Mouse (Mus musculus) myocyte (in vitro differentiated cells): ENCODE results near the gene Lrtm2. TPM values are rescaled to one million over a fixed set of nuclear protein-coding genes. Genes with fewer than 3 reads are reported as not detected.

ENCODE experiments used
- H3K27me3 ChIP-seq: one replicate; pipeline ENCODE4 v1.6.1; 2011; ENCODE audit not compliant: control insufficient read depth, insufficient read depth, insufficient read length
- H3K36me3 ChIP-seq: one replicate; pipeline ENCODE4 v1.6.1; 2011; ENCODE audit not compliant: control insufficient read depth, insufficient read depth
- H3K4me2 ChIP-seq: one replicate; pipeline ENCODE4 v1.6.1; 2011; ENCODE audit warnings: low read depth, control low read depth
- H3K4me3 ChIP-seq: one replicate; pipeline ENCODE4 v1.5.1; 2011; ENCODE audit warnings: mild to moderate bottlenecking, control low read depth, moderate library complexity
- H3K79me2 ChIP-seq: one replicate; pipeline ENCODE4 v1.6.1; 2011; ENCODE audit not compliant: control insufficient read depth, insufficient read depth
- H3ac ChIP-seq: one replicate; pipeline ENCODE4 v1.6.1; 2011; ENCODE audit not compliant: control insufficient read depth, insufficient read length
- CEBPB ChIP-seq: IDR thresholded peaks from 2 replicates; pipeline ENCODE4 v1.6.1; 2011; ENCODE audit warnings: mild to moderate bottlenecking, moderate library complexity; ENCODE audit not compliant: poor library complexity, insufficient read depth, severe bottlenecking
- E2F4 ChIP-seq: IDR thresholded peaks from one replicate; pipeline ENCODE4 v1.6.1; 2011; ENCODE audit warnings: mild to moderate bottlenecking, control low read depth, moderate library complexity; ENCODE audit not compliant: insufficient read depth
- MAX ChIP-seq: IDR thresholded peaks from one replicate; pipeline ENCODE4 v1.6.1; 2011; ENCODE audit warnings: low read depth, mild to moderate bottlenecking, control low read depth
- MYOD1 ChIP-seq, 3 experiments: IDR thresholded peaks; one replicate each; pipeline ENCODE4 v1.6.1; 2011; ENCODE audit warnings: control low read depth in 2 of 3, low read depth in 2 of 3, mild to moderate bottlenecking in 2 of 3, moderate library complexity in 1 of 3; ENCODE audit not compliant: insufficient read length in 2 of 3, control insufficient read depth in 1 of 3
- MYOG ChIP-seq, 3 experiments: IDR thresholded peaks; one replicate each; pipeline ENCODE4 v1.6.1; 2011; ENCODE audit warnings: control low read depth in 2 of 3, low read depth in 2 of 3, mild to moderate bottlenecking in 2 of 3; ENCODE audit not compliant: insufficient read length in 2 of 3, control insufficient read depth in 1 of 3, insufficient read depth in 1 of 3
- POLR2A ChIP-seq: IDR thresholded peaks from one replicate; pipeline ENCODE4 v1.6.1; 2011; ENCODE audit warnings: low read depth, mild to moderate bottlenecking, control low read depth, moderate library complexity; ENCODE audit not compliant: insufficient read length
- POLR2AphosphoS2 ChIP-seq: IDR thresholded peaks from one replicate; pipeline ENCODE4 v1.6.1; 2011; ENCODE audit warnings: low read depth, control low read depth; ENCODE audit not compliant: insufficient read length
- REST ChIP-seq: IDR thresholded peaks from one replicate; pipeline ENCODE4 v1.6.1; 2011; ENCODE audit warnings: mild to moderate bottlenecking, control low read depth, moderate library complexity; ENCODE audit not compliant: insufficient read depth, insufficient read length
- SRF ChIP-seq: IDR thresholded peaks from one replicate; pipeline ENCODE4 v1.6.1; 2011; ENCODE audit warnings: low read depth; ENCODE audit not compliant: control insufficient read depth, insufficient read length
- TCF12 ChIP-seq: IDR thresholded peaks from one replicate; pipeline ENCODE4 v1.6.1; 2011; ENCODE audit warnings: mild to moderate bottlenecking, control low read depth; ENCODE audit not compliant: poor library complexity, insufficient read depth, severe bottlenecking
- TCF3 ChIP-seq: IDR thresholded peaks from one replicate; pipeline ENCODE4 v1.6.1; 2011; ENCODE audit warnings: low read depth, control low read depth; ENCODE audit not compliant: insufficient read length
- USF1 ChIP-seq: IDR thresholded peaks from one replicate; pipeline ENCODE4 v1.6.1; 2011; ENCODE audit warnings: low read depth, mild to moderate bottlenecking, control low read depth, moderate library complexity
- polyA plus RNA-seq: library from polyadenylated mRNA; unstranded; fragments of >200 nt; fragmentation: generic; extraction: Trizol; gene quantifications from one replicate; pipeline ENCODE4 v1.2.1, GENCODE M21; 2012; ENCODE audit warnings: missing spikeins

Lrtm2 gene
- polyA plus RNA-seq, 1 experiment: 0.06 TPM

DNA sequence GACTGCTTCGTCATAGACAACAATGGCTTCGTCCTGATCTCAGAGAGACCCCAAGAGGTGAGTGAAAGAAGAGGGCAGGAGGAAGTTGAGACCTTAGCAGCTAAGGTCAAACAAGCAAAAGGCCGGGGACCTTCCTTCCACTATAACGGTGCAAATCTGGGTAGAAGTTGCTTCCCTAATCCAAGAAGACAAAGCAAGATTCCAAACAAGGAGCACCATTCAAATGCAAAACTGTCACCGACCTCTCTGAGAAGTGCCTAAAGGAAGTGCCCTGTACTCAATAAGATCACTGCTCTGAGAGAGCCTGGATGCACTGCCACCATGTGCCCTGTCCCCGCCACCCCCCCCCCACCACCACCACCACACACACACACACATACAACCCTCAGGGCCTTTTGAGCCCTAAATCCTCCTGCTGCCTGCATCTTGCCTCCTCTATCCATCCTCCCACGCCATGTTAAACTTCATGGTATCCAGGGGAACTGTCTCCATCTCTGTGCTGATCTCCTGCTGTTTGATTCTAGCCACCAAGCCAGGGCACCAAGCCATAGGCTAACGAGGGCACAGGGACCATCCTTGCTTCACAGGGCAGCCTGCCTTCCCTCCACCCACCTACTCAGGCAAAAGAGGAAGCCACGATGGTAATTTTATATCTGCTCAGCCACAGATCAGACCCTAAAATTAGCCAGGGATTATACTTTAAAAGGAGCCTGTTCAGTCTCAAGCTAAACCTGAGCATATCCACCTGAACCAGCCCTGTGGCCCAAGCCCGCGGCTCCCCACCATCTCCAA is 7.8 kb upstream of the Lrtm2 start:
- Histone ChIP-seq H3K36me3 (no peaks in the 10 kb centered on the region), H3K4me3 (no peak overlapping the region), H3K4me2 (no peak overlapping the region), H3K27me3 (peaks cover 8% of the 10 kb centered on the region), H3ac (no peak overlapping the region), H3K79me2 (no peaks in the 10 kb centered on the region)
- TF ChIP-seq MAX (no peak), MYOD1 (IDR thresholded peaks at IDR 0.05; ENCODE audit: control insufficient read depth in 1 of 3, insufficient read length in 2 of 3, low read depth in 2 of 3) (no peak), TCF12 (no peak), CEBPB (no peak), POLR2A (no peak), E2F4 (no peak), POLR2AphosphoS2 (no peak)

DNA sequence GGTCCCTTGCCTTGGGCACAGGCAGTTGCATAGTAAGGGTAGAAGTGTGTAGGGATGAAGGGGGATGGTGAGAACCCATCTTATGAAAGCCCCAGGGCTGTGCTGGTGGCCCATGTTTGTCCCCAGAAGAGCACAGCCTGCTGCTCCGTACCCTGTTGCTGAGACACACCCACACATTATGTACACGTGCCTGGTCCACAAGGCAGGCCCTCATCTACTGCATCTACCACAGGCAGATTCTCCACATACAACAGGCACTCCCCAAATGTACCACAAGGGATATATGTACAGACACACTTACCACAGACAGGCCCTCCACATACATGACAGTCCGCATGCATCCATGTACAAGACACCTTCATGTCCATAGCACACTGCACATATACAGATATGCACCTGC is 6.7 kb upstream of the Lrtm2 start:
- no peak for TF ChIP-seq TCF3
- no peak for TF ChIP-seq MYOG (IDR thresholded peaks at IDR 0.05; ENCODE audit: control insufficient read depth in 1 of 3, insufficient read depth in 1 of 3, insufficient read length in 2 of 3, low read depth in 2 of 3)
- no peaks in the 10 kb centered on the region for H3K79me2 ChIP-seq
- H3K27me3 ChIP-seq: peaks cover 8% of the 10 kb centered on the region
- no peak overlapping the region for H3K4me3 ChIP-seq
- H3K36me3 ChIP-seq: no peaks in the 10 kb centered on the region
- H3ac ChIP-seq: no peak overlapping the region
- H3K4me2 ChIP-seq: no peak overlapping the region

DNA sequence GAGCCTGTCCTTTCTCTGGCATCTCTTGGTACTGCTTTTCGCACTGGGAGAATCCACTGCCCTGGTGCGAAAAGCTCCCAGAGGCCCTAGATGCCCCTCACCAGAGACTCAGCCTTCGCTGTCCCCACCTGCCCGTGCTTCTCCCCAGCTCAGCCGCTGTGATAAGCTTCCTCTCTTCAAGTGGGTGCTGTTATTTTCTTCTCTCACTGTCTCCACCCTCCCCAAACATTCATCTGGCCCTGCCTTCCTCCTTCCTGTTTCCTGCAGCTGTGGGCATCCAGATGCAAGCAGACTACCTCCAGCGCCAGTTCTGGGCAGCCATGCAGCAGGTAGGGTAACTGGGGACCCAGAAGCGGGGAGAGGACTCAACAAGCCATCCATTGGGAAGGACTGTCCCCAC is 5.6 kb upstream of the Lrtm2 start:
- Histone ChIP-seq H3K36me3 (no peaks in the 10 kb centered on the region), H3ac (no peak overlapping the region), H3K79me2 (no peaks in the 10 kb centered on the region), H3K4me2 (no peak overlapping the region), H3K27me3 (peaks cover 13% of the 10 kb centered on the region), H3K4me3 (no peak overlapping the region)
- TF ChIP-seq REST (no peak), TCF12 (no peak), MYOG (IDR thresholded peaks at IDR 0.05; ENCODE audit: control insufficient read depth in 1 of 3, insufficient read depth in 1 of 3, insufficient read length in 2 of 3, low read depth in 2 of 3) (no peak), MYOD1 (IDR thresholded peaks at IDR 0.05; ENCODE audit: control insufficient read depth in 1 of 3, insufficient read length in 2 of 3, low read depth in 2 of 3) (no peak)

DNA sequence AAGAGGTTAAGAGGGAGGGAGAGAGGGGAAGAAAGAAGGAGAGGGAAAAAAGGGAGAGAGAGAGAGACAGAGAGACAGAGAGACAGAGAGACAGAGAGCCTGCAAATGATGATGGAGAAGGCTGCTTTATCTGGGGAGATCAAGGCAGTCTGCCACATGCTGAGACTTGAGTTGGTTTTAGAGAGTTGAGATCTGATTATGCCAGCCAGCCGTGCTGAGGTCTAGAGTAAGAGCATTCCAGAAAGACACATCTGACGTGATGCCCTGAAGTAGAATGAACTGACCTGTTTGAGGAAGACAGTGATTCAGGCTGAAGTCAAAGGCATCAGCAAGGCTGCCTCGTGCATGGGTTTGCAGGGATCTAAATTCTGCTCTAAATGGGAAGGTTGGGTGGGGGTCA is 3.3 kb upstream of the Lrtm2 start:
- TF ChIP-seq SRF: no peak
- no peak for TF ChIP-seq MYOD1 (IDR thresholded peaks at IDR 0.05; ENCODE audit: control insufficient read depth in 1 of 3, insufficient read length in 2 of 3, low read depth in 2 of 3)
- Histone ChIP-seq H3K27me3 (peaks cover 27% of the 10 kb centered on the region), H3K79me2 (no peaks in the 10 kb centered on the region), H3ac (no peak overlapping the region), H3K4me2 (no peak overlapping the region), H3K36me3 (no peaks in the 10 kb centered on the region), H3K4me3 (no peak overlapping the region)

DNA sequence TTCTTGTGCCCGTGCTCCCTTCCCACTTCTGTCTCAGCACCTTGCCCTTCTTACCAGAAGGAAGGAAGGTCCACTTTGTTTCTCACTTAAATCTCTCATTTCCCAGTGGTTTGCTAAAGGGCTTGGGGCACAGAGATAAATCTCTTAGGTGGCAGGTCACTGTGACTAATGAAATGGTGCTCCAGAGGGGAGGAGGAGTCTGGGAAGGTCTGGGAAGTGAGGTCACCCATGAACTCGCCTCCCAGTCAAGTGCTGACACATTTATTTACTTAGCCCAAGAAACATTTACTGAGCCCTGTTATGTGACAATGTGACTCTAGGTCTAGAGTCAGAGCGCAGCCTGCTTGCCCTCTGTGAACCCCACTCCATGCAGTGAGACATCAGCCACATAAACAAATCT is 2.6 kb upstream of the Lrtm2 start:
- no peak overlapping the region for H3K4me3 ChIP-seq
- peak overlapping the region; percentile 39 for H3K4me2 ChIP-seq
- no peaks in the 10 kb centered on the region for H3K79me2 ChIP-seq
- H3K36me3 ChIP-seq: no peaks in the 10 kb centered on the region
- no peak for TF ChIP-seq POLR2A
- peaks cover 27% of the 10 kb centered on the region for H3K27me3 ChIP-seq
- H3ac ChIP-seq: no peak overlapping the region

DNA sequence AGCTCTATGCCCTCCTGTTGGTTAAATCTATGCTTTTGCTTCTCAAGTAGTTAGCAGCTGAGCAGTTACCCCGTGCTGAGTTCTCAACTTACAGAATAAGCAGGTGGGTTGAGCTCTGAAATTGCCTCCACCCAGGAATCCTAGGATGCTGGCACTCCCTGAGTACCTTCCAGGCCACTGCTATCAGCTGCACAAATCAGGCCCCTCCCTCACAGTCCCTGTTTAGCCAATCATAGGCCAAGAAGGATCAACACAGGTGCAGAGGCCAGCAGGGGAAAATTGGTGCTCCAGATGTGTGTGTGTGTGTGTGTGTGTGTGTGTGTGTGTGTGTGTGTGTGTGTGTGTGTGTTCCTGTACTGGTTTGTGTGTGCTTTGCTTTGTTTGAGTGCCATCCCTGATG is 1.5 kb upstream of the Lrtm2 start:
- Histone ChIP-seq H3K36me3 (no peaks in the 10 kb centered on the region), H3K4me2 (no peak overlapping the region), H3K79me2 (no peaks in the 10 kb centered on the region), H3K4me3 (no peak overlapping the region), H3ac (no peak overlapping the region), H3K27me3 (peaks cover 37% of the 10 kb centered on the region)
- TF ChIP-seq POLR2A (no peak), TCF3 (no peak), REST (no peak), MAX (no peak), SRF (no peak), E2F4 (no peak), MYOG (IDR thresholded peaks at IDR 0.05; ENCODE audit: control insufficient read depth in 1 of 3, insufficient read depth in 1 of 3, insufficient read length in 2 of 3, low read depth in 2 of 3) (no peak), USF1 (no peak), POLR2AphosphoS2 (no peak), TCF12 (no peak), MYOD1 (IDR thresholded peaks at IDR 0.05; ENCODE audit: control insufficient read depth in 1 of 3, insufficient read length in 2 of 3, low read depth in 2 of 3) (no peak), CEBPB (no peak)
